Mouse (Mus musculus) kidney, adult 11 months (tissue): ENCODE data around the gene Cdk4.

Experiments
- DNase-seq: peaks from one replicate; pipeline ENCODE4 v3.0.0; 2022

Gene Cdk4

GRCm38 (mm10) chr10:127103631-127104030, 40.3 kb downstream of the Cdk4 start:
- no peak for DNase-seq

- no peak for DNase-seq
Observed at GRCm38 (mm10) chr10:127107563-127108261, 44.4 kb downstream of the Cdk4 start.

- no peak for DNase-seq
Observed at GRCm38 (mm10) chr10:127108262-127108583, 44.9 kb downstream of the Cdk4 start.

GRCm38 (mm10) chr10:127111001-127111887, 47.9 kb downstream of the Cdk4 start:
- no peak for DNase-seq

- DNase-seq: no peak
Observed at GRCm38 (mm10) chr10:127114408-127114807, 51.1 kb downstream of the Cdk4 start.

GRCm38 (mm10) chr10:127115068-127115467, 51.7 kb downstream of the Cdk4 start:
- no peak for DNase-seq
